Comparison of ENCODE assay signal across 24 mouse cellular contexts in the genomic region with DNA sequence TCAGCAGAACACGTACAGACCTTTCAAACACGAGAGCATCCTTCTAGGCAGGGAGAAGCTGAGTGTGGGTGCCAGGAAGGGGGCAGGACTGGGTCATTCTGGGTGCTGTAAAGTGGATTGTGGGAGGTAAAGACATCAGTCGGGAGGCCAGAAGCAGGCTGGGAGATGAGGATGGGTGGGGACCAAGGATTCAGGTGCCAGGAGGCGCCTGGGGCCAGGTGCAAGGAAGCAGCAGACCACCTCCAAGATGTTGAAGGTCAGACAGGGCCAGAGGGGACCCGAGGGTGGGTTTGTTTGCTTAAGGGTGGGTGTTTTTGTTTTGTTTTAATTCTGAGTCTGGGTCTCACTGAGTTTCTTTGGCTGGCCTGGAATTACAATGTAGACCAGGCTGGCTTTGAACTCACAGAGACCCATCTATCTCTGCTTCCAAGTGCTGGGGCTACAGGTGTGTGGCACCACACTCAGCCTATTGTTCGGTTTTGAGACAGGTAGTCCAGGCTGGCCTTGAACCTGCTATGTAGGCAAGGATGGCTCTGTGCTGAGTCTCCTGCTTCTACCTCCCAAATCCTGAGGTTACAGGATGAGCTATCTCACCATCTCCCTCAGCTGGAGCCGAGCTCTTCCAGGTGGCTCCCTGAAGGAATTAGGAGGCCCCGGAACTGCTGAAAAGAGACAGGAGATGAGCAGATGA. TPM values are rescaled to one million over a fixed set of nuclear protein-coding genes. Genes with fewer than 3 reads are reported as not detected.
A peak's percentile ranks its signal among the peaks of the same experiment; 100 is the strongest.
DNase-seq lines count a peak whose midpoint lies in the region; ATAC-seq and TF ChIP-seq lines count a peak whose summit lies in the region.
"Had no signal": no experiment of that assay in that cellular context is flagged by ENCODE, and none has a peak within 500 bp of the region (broad histone marks: within the 10 kb centered on the region; RNA-seq: fewer than 3 reads in every experiment).

No protein-coding gene starts in this region.

- TF ChIP-seq EP300 in ES-Bruce4 (IDR thresholded peaks at IDR 0.05; ENCODE audit: insufficient read depth, low read depth, low read length) = peak; percentile 95

- H3K27me3 ChIP-seq in midbrain, embryonic 16.5 days (ENCODE audit: control insufficient read depth, insufficient read depth, low read depth, low read length) = no peaks in the 10 kb centered on the region; the same call in 1 of the 2 replicates
- no peaks in the 10 kb centered on the region for H3K27me3 ChIP-seq in midbrain, embryonic 14.5 days (ENCODE audit: control insufficient read depth, insufficient read depth, low read length)
- H3K27me3 ChIP-seq in ES-Bruce4 (ENCODE audit: control insufficient read depth, insufficient read depth, low read length, poor library complexity, severe bottlenecking) = no peaks in the 10 kb centered on the region
- H3K27me3 ChIP-seq in hindbrain, embryonic 16.5 days (replicated peaks; ENCODE audit: control insufficient read depth, insufficient read depth, low read length) = no peaks in the 10 kb centered on the region

- ATAC-seq in midbrain, embryonic 16.5 days = no peak
- ATAC-seq in midbrain, embryonic 14.5 days (ENCODE audit: low FRiP score, low TSS enrichment) = no peak
- no peak for ATAC-seq in hindbrain, embryonic 16.5 days
- ATAC-seq: forebrain, embryonic 14.5 days; forebrain, postnatal 0 days; intestine, embryonic 15.5 days had no signal

- 0 out of 2 replicates have a peak overlapping the region, but pooled peaks have one; percentile 12 for H3K9ac ChIP-seq in midbrain, embryonic 16.5 days (ENCODE audit: low read depth, low read length)
- no peak overlapping the region for H3K9ac ChIP-seq in midbrain, embryonic 14.5 days (replicated peaks; ENCODE audit: low read length)
- H3K9ac ChIP-seq in ES-Bruce4 (ENCODE audit: low read depth, poor library complexity, severe bottlenecking) = no peak overlapping the region
- H3K9ac ChIP-seq in hindbrain, embryonic 16.5 days (ENCODE audit: low read depth, low read length) = no peak overlapping the region
- H3K9ac ChIP-seq: embryonic facial prominence, embryonic 12.5 days; embryonic facial prominence, embryonic 15.5 days; forebrain, postnatal 0 days; heart, embryonic 12.5 days; heart, embryonic 15.5 days; hindbrain, embryonic 14.5 days; intestine, embryonic 15.5 days had no signal

- no peak overlapping the region for H3K27ac ChIP-seq in midbrain, embryonic 16.5 days (ENCODE audit: low read length)
- H3K27ac ChIP-seq in midbrain, embryonic 14.5 days (replicated peaks; ENCODE audit: low read depth, low read length) = no peak overlapping the region
- peak overlapping the region; percentile 84 for H3K27ac ChIP-seq in ES-Bruce4 (ENCODE audit: insufficient read depth, low read length)
- no peak overlapping the region for H3K27ac ChIP-seq in left cerebral cortex, adult 2 months
- no peak overlapping the region for H3K27ac ChIP-seq in hindbrain, embryonic 16.5 days (ENCODE audit: low read depth, low read length)
- H3K27ac ChIP-seq: embryonic facial prominence, embryonic 12.5 days; embryonic facial prominence, embryonic 15.5 days; gastrocnemius, adult 2 months; heart, embryonic 15.5 days; hindbrain, embryonic 14.5 days; intestine, embryonic 15.5 days had no signal

- 57% methylated on average over 8 of the region's 8 CpGs for WGBS in midbrain, embryonic 16.5 days
- 54% methylated on average over 8 of the region's 8 CpGs for WGBS in midbrain, embryonic 14.5 days
- WGBS in hindbrain, embryonic 16.5 days = 54% methylated on average over 8 of the region's 8 CpGs

- TF ChIP-seq POLR2A in ES-Bruce4 (IDR thresholded peaks at IDR 0.05; ENCODE audit: insufficient read depth, low read length) = no peak

- intact Hi-C loops in left cerebral cortex, adult 2 months (cut with DNase I) = loop anchor here (1.0 kb wide), 1 partner anchor 16 kb away; no protein-coding TSS in a partner anchor

- H3K4me2 ChIP-seq in midbrain, embryonic 16.5 days (ENCODE audit: low read length) = no peak overlapping the region
- no peak overlapping the region for H3K4me2 ChIP-seq in midbrain, embryonic 14.5 days (ENCODE audit: low read length)
- H3K4me2 ChIP-seq in hindbrain, embryonic 16.5 days (ENCODE audit: low read length) = no peak overlapping the region
- H3K4me2 ChIP-seq: embryonic facial prominence, embryonic 12.5 days; embryonic facial prominence, embryonic 15.5 days; heart, embryonic 12.5 days; heart, embryonic 15.5 days; hindbrain, embryonic 14.5 days; intestine, embryonic 15.5 days had no signal

- H3K9me3 ChIP-seq in midbrain, embryonic 16.5 days (replicated peaks; ENCODE audit: control insufficient read depth, low read length, poor library complexity, severe bottlenecking) = no peaks in the 10 kb centered on the region
- no peaks in the 10 kb centered on the region for H3K9me3 ChIP-seq in midbrain, embryonic 14.5 days (ENCODE audit: control insufficient read depth, low read length)
- H3K9me3 ChIP-seq in ES-Bruce4 (replicated peaks; ENCODE audit: control insufficient read depth, insufficient read depth, low read length, poor library complexity, severe bottlenecking) = no peaks in the 10 kb centered on the region
- no peaks in the 10 kb centered on the region for H3K9me3 ChIP-seq in hindbrain, embryonic 16.5 days (ENCODE audit: control insufficient read depth, low read length)
- H3K9me3 ChIP-seq: embryonic facial prominence, embryonic 15.5 days; heart, embryonic 12.5 days; heart, embryonic 15.5 days; intestine, embryonic 15.5 days had no signal

- no peak for DNase-seq in midbrain, embryonic 14.5 days
- peak; percentile 86 for DNase-seq in MN1 (ENCODE audit: low spot score)
- no peak for DNase-seq in left cerebral cortex, adult 2 months (ENCODE audit: extremely low spot score in 1 of 2, low spot score in 2 of 2)
- DNase-seq in thymus, adult 18-20 months = no peak
- DNase-seq: adrenal gland, adult 2 months; adrenal gland, postnatal 14 days; B cell, adult 2 months; cerebellum, adult 11 months; cerebellum, adult 2 months; cerebellum, adult 9-11 months; heart, adult 18-20 months; heart, postnatal 4 days had no signal

- H3K4me1 ChIP-seq in midbrain, embryonic 16.5 days (ENCODE audit: control insufficient read depth, insufficient read depth, low read length) = peaks cover 38% of the 10 kb centered on the region
- peaks cover 39% of the 10 kb centered on the region for H3K4me1 ChIP-seq in midbrain, embryonic 14.5 days (ENCODE audit: control insufficient read depth, insufficient read depth, low read length)
- peaks cover 6% of the 10 kb centered on the region for H3K4me1 ChIP-seq in ES-Bruce4 (ENCODE audit: control insufficient read depth, insufficient read depth, low read length)
- H3K4me1 ChIP-seq in hindbrain, embryonic 16.5 days (ENCODE audit: control insufficient read depth, insufficient read depth, low read depth, low read length) = peaks cover 22% of the 10 kb centered on the region
- H3K4me1 ChIP-seq: embryonic facial prominence, embryonic 12.5 days; embryonic facial prominence, embryonic 15.5 days; heart, embryonic 12.5 days; heart, embryonic 15.5 days; intestine, embryonic 15.5 days had no signal

- TF ChIP-seq CTCF in ES-Bruce4 (IDR thresholded peaks at IDR 0.05; ENCODE audit: low read depth, low read length) = no peak
- TF ChIP-seq CTCF in left cerebral cortex, adult 2 months (IDR thresholded peaks at IDR 0.05) = no peak

- H3K4me3 ChIP-seq in midbrain, embryonic 16.5 days (ENCODE audit: low read depth, low read length) = no peak overlapping the region
- no peak overlapping the region for H3K4me3 ChIP-seq in midbrain, embryonic 14.5 days (replicated peaks; ENCODE audit: low read depth, low read length)
- 0 out of 2 replicates have a peak overlapping the region, but pooled peaks have one; percentile 8 for H3K4me3 ChIP-seq in ES-Bruce4 (ENCODE audit: low read depth, low read length)
- H3K4me3 ChIP-seq in left cerebral cortex, adult 2 months = no peak overlapping the region
- H3K4me3 ChIP-seq in hindbrain, embryonic 16.5 days (ENCODE audit: low read length) = no peak overlapping the region
- H3K4me3 ChIP-seq: embryonic facial prominence, embryonic 12.5 days; embryonic facial prominence, embryonic 15.5 days; gastrocnemius, adult 2 months; heart, embryonic 12.5 days; heart, embryonic 15.5 days; intestine, embryonic 15.5 days had no signal

- H3K36me3 ChIP-seq in midbrain, embryonic 16.5 days (ENCODE audit: control insufficient read depth, insufficient read depth, low read length) = no peaks in the 10 kb centered on the region
- H3K36me3 ChIP-seq in midbrain, embryonic 14.5 days (ENCODE audit: control insufficient read depth, insufficient read depth, low read length) = no peaks in the 10 kb centered on the region
- no peaks in the 10 kb centered on the region for H3K36me3 ChIP-seq in ES-Bruce4 (ENCODE audit: control insufficient read depth, insufficient read depth, low read length, poor library complexity, severe bottlenecking)
- H3K36me3 ChIP-seq in hindbrain, embryonic 16.5 days (ENCODE audit: control insufficient read depth, insufficient read depth, low read length) = no peaks in the 10 kb centered on the region
- H3K36me3 ChIP-seq: embryonic facial prominence, embryonic 12.5 days; embryonic facial prominence, embryonic 15.5 days; heart, embryonic 12.5 days; heart, embryonic 15.5 days; intestine, embryonic 15.5 days had no signal

RNA-seq across cellular contexts. Expression of gene Lemd2, which starts 26.3 kb away (rescaled TPM):
- 20.8 and 22.8 TPM in 2 replicates for polyA plus RNA-seq in midbrain, embryonic 16.5 days (2015; fragmentation: Nextera tagmentation; extraction: Ambion mirVana)
- 20.8 and 30.7 TPM in 2 replicates for polyA plus RNA-seq in midbrain, embryonic 14.5 days (2014; fragmentation: Nextera tagmentation; extraction: Ambion mirVana)
- polyA plus RNA-seq in ES-Bruce4 (2011; ENCODE audit: insufficient read depth, insufficient read length, low read depth, missing spikeins) = 31.6 and 38.7 TPM in 2 replicates
- 10 to 100 TPM; 45.3 to 45.7 TPM for total RNA-seq in left cerebral cortex, adult 2 months (2021)
- 11.1 and 17.7 TPM in 2 replicates for polyA plus RNA-seq in hindbrain, embryonic 16.5 days (2015; fragmentation: Nextera tagmentation; extraction: Ambion mirVana)
